Mouse (Mus musculus) gastrocnemius, adult 2 months (tissue): ENCODE results near the gene Clca4b. TPM values are rescaled to one million over a fixed set of nuclear protein-coding genes. Genes with fewer than 3 reads are reported as not detected.
"Not testable (repeated sequence)": the region's sequence is repeated elsewhere in the genome, so short reads cannot be mapped to it uniquely, and the experiment has no call there.

ENCODE experiments used
- DNase-seq: peaks from one replicate; pipeline ENCODE4 v3.0.0; 2022
- H3K27ac ChIP-seq: fragments of 200-600 bp; 2 replicates; pipeline ENCODE4 v1.8.1; 2022; ENCODE audit warnings: mild to moderate bottlenecking
- H3K4me3 ChIP-seq: fragments of 200-600 bp; 2 replicates; pipeline ENCODE4 v1.8.1; 2022; ENCODE audit warnings: mild to moderate bottlenecking, moderate library complexity
- CTCF ChIP-seq: fragments of 200-600 bp; IDR thresholded peaks from 2 replicates; pipeline ENCODE4 v1.8.1; 2022; ENCODE audit warnings: antibody characterized with exemption, mild to moderate bottlenecking, moderate library complexity
- intact Hi-C: fragments of 180-260 bp; cut with DNase I; formaldehyde crosslinking; loops from one replicate; pipeline ENCODE4 v1.15.1; 2025
- total RNA-seq, 2 experiments: library from RNA; stranded (reverse); gene quantifications; 2 replicates each; pipeline ENCODE4 v1.2.3; 2021

Clca4b gene
- total RNA-seq, 2 experiments from 2014 or later, result not detected

DNA sequence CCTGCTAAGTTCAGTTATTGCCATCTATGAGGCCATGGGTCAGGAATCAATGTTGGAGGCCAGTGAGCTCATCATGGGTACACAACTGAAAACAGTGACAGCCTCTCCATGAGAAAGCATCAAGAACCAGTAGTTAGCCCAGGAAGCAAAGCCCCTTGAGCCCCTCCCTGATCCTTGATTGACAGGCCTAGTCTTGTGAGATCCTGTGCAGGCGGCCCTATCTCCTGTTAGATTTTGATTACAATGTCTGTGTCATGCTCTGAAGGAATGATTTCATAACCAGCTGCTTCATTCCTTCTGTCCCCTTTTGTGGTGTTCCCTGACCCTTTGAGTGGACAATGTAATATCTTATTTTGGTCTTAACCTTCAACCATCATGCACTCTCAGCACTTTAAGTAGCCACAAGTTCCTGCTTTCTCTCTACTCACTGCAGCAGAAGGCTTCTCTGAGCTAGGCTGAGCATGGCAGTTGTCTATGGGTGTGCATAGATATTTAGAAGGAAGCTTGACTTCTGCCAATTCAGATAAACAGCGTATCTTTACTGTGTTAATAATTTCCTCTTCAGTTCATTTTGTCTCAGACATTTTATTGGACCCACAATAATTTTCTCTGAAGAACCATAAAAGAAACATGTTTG is 35.2 kb downstream of the Clca4b start:
- DNase-seq, result no peak
- H3K4me3 ChIP-seq, result no peak overlapping the region
- H3K27ac ChIP-seq, result no peak overlapping the region
- intact Hi-C loops, result no loop called here
- no peak for TF ChIP-seq CTCF

DNA sequence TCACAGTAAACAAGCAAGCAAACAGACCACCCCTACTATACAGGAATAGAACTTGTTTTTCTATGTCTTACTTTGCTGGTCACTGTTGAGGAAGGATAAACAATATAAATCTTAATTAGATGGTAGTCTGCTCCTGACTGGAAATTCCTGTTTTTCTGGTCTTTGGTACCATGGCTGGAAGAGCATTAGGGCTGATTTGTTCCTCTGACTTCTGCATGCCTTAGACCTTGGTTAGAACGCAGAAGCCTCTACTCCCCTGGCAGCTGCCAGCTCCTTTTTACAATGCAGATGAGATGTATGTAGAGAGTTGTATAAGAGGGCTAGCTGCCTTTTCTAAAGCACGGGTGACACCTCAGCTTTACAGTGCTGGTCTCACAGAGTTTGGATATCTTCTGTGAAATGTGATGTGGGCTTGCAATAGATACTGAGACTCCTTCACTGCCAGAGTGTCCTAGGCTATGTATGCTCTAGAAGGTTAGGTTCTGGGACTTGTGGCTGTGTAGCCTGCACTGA is 42.0 kb downstream of the Clca4b start:
- intact Hi-C loops, result no loop called here
- Histone ChIP-seq H3K27ac (no peak overlapping the region), H3K4me3 (no peak overlapping the region)
- DNase-seq, result no peak
- no peak for TF ChIP-seq CTCF

DNA sequence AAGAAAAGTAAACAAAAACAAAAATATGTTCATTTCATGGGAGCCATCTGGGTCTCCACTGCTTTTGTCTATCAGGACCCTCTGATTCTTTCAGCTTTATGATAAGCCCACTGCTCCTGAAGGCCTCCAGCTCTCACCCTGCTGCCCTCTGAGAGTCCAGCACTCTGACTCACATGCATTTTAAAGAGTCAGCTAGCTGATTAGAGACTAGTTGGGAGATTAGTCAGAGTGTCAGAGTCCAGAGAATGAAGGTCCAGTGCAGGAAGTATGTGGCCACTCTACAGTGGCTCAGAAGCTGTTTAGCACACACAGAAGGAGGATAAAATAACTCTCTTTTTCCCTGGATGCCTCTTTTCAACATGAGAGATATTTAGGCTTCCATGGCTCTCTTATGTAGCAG is 45.4 kb downstream of the Clca4b start:
- Histone ChIP-seq H3K4me3 (no peak overlapping the region), H3K27ac (no peak overlapping the region)
- intact Hi-C loops, result no loop called here
- no peak for TF ChIP-seq CTCF
- no peak for DNase-seq

DNA sequence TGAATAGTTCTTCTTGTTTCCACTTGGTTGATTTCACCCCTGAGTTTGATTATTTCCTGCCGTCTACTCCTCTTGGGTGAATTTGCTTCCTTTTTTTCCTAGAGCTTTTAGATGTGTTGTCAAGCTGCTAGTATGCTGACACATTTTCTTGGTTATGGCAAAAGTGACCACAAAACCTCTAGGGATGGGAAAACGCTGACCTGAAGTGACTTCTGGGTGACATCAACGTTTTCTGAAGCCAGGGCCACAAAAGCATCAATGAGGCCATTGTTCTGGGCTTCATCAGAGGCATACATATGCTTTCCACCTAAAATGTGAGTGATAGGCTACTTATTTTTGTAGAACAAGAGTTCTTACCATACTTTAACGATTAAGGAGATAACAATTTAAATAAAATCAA is 60.3 kb downstream of the Clca4b start:
- DNase-seq, H3K27ac ChIP-seq, intact Hi-C loops, H3K4me3 ChIP-seq: not testable (repeated sequence)

Other genes starting within 250 kb of the Clca4b start
- gene Sh3glb1, start 212.2 kb downstream of the Clca4b start, total RNA-seq, result 100 to 1,000 TPM; 328 to 379 TPM
- gene Clca3a1, start 171.6 kb downstream of the Clca4b start, total RNA-seq, result under 1 TPM in 1 of 2 experiments, not detected in 1; 0.15 TPM
- not detected for gene Clca3a2, start 113.0 kb downstream of the Clca4b start, total RNA-seq
- not detected for gene Clca3b, start 83.2 kb downstream of the Clca4b start, total RNA-seq
- not detected for gene Clca4a, start 42.5 kb upstream of the Clca4b start, total RNA-seq
- gene Clca1, start 100.2 kb upstream of the Clca4b start, total RNA-seq, result not detected
- under 1 TPM in 1 of 2 experiments, not detected in 1; 0.10 TPM for gene Clca2, start 166.9 kb upstream of the Clca4b start, total RNA-seq
- 1 to 10 TPM; 7.1 to 9.9 TPM for gene Odf2l, start 186.1 kb upstream of the Clca4b start, total RNA-seq